Comparison of ENCODE assay signal across 16 mouse cellular contexts in the genomic region with DNA sequence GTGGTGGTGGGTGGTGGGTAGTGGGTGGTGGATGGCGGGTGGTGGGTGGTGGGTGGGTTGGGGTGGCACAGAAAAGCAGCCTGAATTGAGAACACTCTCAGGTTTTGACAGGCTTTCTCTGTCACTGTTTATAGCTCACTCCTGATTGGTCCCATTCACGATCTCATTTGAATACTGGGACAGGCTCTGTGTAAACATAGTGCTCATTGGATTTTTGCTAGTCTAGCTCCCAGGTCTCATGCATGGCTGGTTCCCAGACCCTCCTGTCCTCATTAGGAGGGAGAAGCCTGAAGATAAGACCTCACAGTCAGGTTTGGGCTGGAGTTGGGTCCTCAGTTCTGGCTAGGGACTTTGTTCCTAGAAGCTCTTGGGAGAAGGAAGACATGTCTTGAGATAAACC.
DNase-seq lines count a peak whose midpoint lies in the region; ATAC-seq lines count a peak whose summit lies in the region.
"Had no signal": no experiment of that assay in that cellular context is flagged by ENCODE, and none has a peak within 500 bp of the region (broad histone marks: within the 10 kb centered on the region; RNA-seq: fewer than 3 reads in every experiment).

No protein-coding gene starts in this region.

- H3K27me3 ChIP-seq in heart, embryonic 15.5 days, result no peaks in the 10 kb centered on the region
- H3K27me3 ChIP-seq in midbrain, embryonic 13.5 days, result no peaks in the 10 kb centered on the region
- no peaks in the 10 kb centered on the region for H3K27me3 ChIP-seq in midbrain, embryonic 10.5 days (ENCODE audit: low read depth, poor library complexity, severe bottlenecking)
- H3K27me3 ChIP-seq: limb, embryonic 12.5 days; neural tube, embryonic 13.5 days; Patski had no signal

- DNase-seq in embryo, embryonic 10 days (ENCODE audit: low spot score), result peak; percentile 9
- DNase-seq in embryo, embryonic 9.5 days (ENCODE audit: extremely low spot score), result no peak
- DNase-seq in heart, postnatal 10 days, result no peak
- no peak for DNase-seq in midbrain, embryonic 10.5 days (ENCODE audit: low spot score)
- peak; percentile 64 for DNase-seq in retina, embryonic 14.5 days (ENCODE audit: low spot score)
- no peak for DNase-seq in adipocyte (ENCODE audit: low spot score)
- DNase-seq: layer of hippocampus, adult 9-11 months; lung, adult 18-20 months; right cerebral cortex, postnatal 14 days; thymus, adult 18-20 months had no signal

- H3K4me1 ChIP-seq in heart, embryonic 15.5 days (replicated peaks), result peaks cover 24% of the 10 kb centered on the region
- H3K4me1 ChIP-seq in midbrain, embryonic 13.5 days (replicated peaks), result peaks cover 11% of the 10 kb centered on the region; the same call in 1 of the 2 replicates
- H3K4me1 ChIP-seq in midbrain, embryonic 10.5 days, result peaks cover 21% of the 10 kb centered on the region

- H3K9me3 ChIP-seq in heart, embryonic 15.5 days (replicated peaks), result no peaks in the 10 kb centered on the region
- H3K9me3 ChIP-seq in midbrain, embryonic 13.5 days, result no peaks in the 10 kb centered on the region
- no peaks in the 10 kb centered on the region for H3K9me3 ChIP-seq in midbrain, embryonic 10.5 days (replicated peaks)
- H3K9me3 ChIP-seq: limb, embryonic 12.5 days; neural tube, embryonic 13.5 days had no signal

- H3K36me3 ChIP-seq in heart, embryonic 15.5 days, result no peaks in the 10 kb centered on the region
- H3K36me3 ChIP-seq in midbrain, embryonic 13.5 days, result no peaks in the 10 kb centered on the region
- H3K36me3 ChIP-seq in midbrain, embryonic 10.5 days, result no peaks in the 10 kb centered on the region
- H3K36me3 ChIP-seq: limb, embryonic 12.5 days; neural tube, embryonic 13.5 days had no signal

- H3K27ac ChIP-seq in heart, embryonic 15.5 days, result peak overlapping the region; percentile 90
- no peak overlapping the region for H3K27ac ChIP-seq in midbrain, embryonic 13.5 days
- H3K27ac ChIP-seq in midbrain, embryonic 10.5 days (replicated peaks), result no peak overlapping the region
- H3K27ac ChIP-seq: limb, embryonic 12.5 days; neural tube, embryonic 13.5 days had no signal

- intact Hi-C loops in heart, postnatal 10 days (cut with DNase I), result loop anchor here (2.0 to 5.0 kb wide), 2 partner anchors 59 to 107 kb away; partner anchors contain the start of gene Cemip2

- H3K4me2 ChIP-seq in heart, embryonic 15.5 days, result no peak overlapping the region
- no peak overlapping the region for H3K4me2 ChIP-seq in midbrain, embryonic 13.5 days (replicated peaks)
- H3K4me2 ChIP-seq: limb, embryonic 12.5 days; neural tube, embryonic 13.5 days had no signal

- H3K9ac ChIP-seq in heart, embryonic 15.5 days, result no peak overlapping the region
- no peak overlapping the region for H3K9ac ChIP-seq in midbrain, embryonic 13.5 days (replicated peaks)
- H3K9ac ChIP-seq: limb, embryonic 12.5 days; neural tube, embryonic 13.5 days had no signal

- WGBS in heart, embryonic 15.5 days, result 67% methylated on average over 2 of the region's 2 CpGs
- 91% methylated on average over 2 of the region's 2 CpGs for WGBS in midbrain, embryonic 13.5 days
- 87% methylated on average over 2 of the region's 2 CpGs for whole genome bisulfite sequencing in midbrain, embryonic 10.5 days

- ATAC-seq in heart, embryonic 15.5 days (replicated peaks; ENCODE audit: insufficient number of reproducible peaks, insufficient read depth, low FRiP score, low read depth), result no peak
- 0 out of 2 replicates have a peak, but pooled peaks have one; percentile 27 for ATAC-seq in midbrain, embryonic 13.5 days
- ATAC-seq: Patski had no signal

- no peak overlapping the region for H3K4me3 ChIP-seq in heart, embryonic 15.5 days
- H3K4me3 ChIP-seq in midbrain, embryonic 13.5 days (replicated peaks), result no peak overlapping the region
- H3K4me3 ChIP-seq in midbrain, embryonic 10.5 days, result no peak overlapping the region
- H3K4me3 ChIP-seq: limb, embryonic 12.5 days; megakaryocyte, embryonic 14.5 days; neural tube, embryonic 13.5 days had no signal

Comparison
In these comparisons a context has a peak if more than half of its experiments do, and no peak if none do; other contexts are left out.
1. DNase-seq: peak in embryo, embryonic 10 days (single experiment) and retina, embryonic 14.5 days (single experiment); none in embryo, embryonic 9.5 days (single experiment), heart, postnatal 10 days (0 of 2), midbrain, embryonic 10.5 days (single experiment) and adipocyte (single experiment).